Mouse (Mus musculus) kidney, embryonic 16.5 days (tissue): ENCODE measurements around the gene Aqp6. TPM values are rescaled to one million over a fixed set of nuclear protein-coding genes. Genes with fewer than 3 reads are reported as not detected.
A peak's percentile ranks its signal among the peaks of the same experiment; 100 is the strongest.

Experiments used
- ATAC-seq: fragments of 200-750 bp; cut with Nextera tagmentation; 2 replicates; pipeline ENCODE4 v1.8.0; 2017; ENCODE audit warnings: moderate TSS enrichment; ENCODE audit not compliant: low FRiP score, low TSS enrichment
- H3K27ac ChIP-seq: fragments of 300-500 bp; sonication (generic); 2 replicates; pipeline ENCODE4 v1.5.1; 2014; ENCODE audit warnings: low read length
- H3K27me3 ChIP-seq: fragments of 300-500 bp; sonication (generic); 2 replicates; pipeline ENCODE4 v1.6.1; 2014; ENCODE audit warnings: low read length, control low read depth, mixed read lengths; ENCODE audit not compliant: insufficient read depth
- H3K36me3 ChIP-seq: fragments of 300-500 bp; sonication (generic); 2 replicates; pipeline ENCODE4 v1.6.1; 2014; ENCODE audit warnings: low read length, control low read depth, mixed read lengths; ENCODE audit not compliant: insufficient read depth
- H3K4me1 ChIP-seq: fragments of 300-500 bp; sonication (generic); 2 replicates; pipeline ENCODE4 v1.6.1; 2014; ENCODE audit warnings: low read length, control low read depth, mixed read lengths; ENCODE audit not compliant: insufficient read depth
- H3K4me2 ChIP-seq: fragments of 300-500 bp; sonication (generic); replicated peaks from 2 replicates; pipeline ENCODE4 v1.6.1; 2014; ENCODE audit warnings: low read depth, low read length
- H3K4me3 ChIP-seq: fragments of 300-500 bp; sonication (generic); 2 replicates; pipeline ENCODE4 v1.5.1; 2014; ENCODE audit warnings: mild to moderate bottlenecking, low read length
- H3K9ac ChIP-seq: fragments of 300-500 bp; sonication (generic); replicated peaks from 2 replicates; pipeline ENCODE4 v1.6.1; 2014; ENCODE audit warnings: low read length
- H3K9me3 ChIP-seq: fragments of 300-500 bp; sonication (generic); 2 replicates; pipeline ENCODE4 v1.6.1; 2016; ENCODE audit warnings: low read length, control low read depth
- WGBS: fragments of 180-500 bp; shearing (Covaris S2); extraction: QIAGEN DNeasy Blood & Tissue Kit; methylation state at CpG from one replicate; pipeline ENCODE4 v1.1.7; 2014; 5-methylcytosine and 5-hydroxymethylcytosine counted together
- polyA plus RNA-seq: library from polyadenylated mRNA; unstranded; fragments of >200 nt; fragmentation: Nextera tagmentation; extraction: Ambion mirVana; gene quantifications from 2 replicates; pipeline ENCODE4 v1.2.1, GENCODE M21; 2015

Gene Aqp6
- polyA plus RNA-seq, 1 experiment from 2014 or later = not detected

GRCm38 (mm10) chr15:99596056-99596687 lies 5.0 kb upstream of the Aqp6 start:
- Histone ChIP-seq H3K4me3 (no peak overlapping the region), H3K9me3 (no peaks in the 10 kb centered on the region), H3K4me1 (peaks cover 16% of the 10 kb centered on the region), H3K36me3 (no peaks in the 10 kb centered on the region), H3K27ac (no peak overlapping the region), H3K27me3 (peaks cover 55% of the 10 kb centered on the region), H3K4me2 (no peak overlapping the region), H3K9ac (no peak overlapping the region)
- ATAC-seq = peak; percentile 81
- WGBS = under 1% methylated on average over 7 of the region's 7 CpGs

GRCm38 (mm10) chr15:99596841-99597240 lies 4.4 kb upstream of the Aqp6 start:
- no peak overlapping the region for H3K4me3 ChIP-seq
- peaks cover 22% of the 10 kb centered on the region for H3K4me1 ChIP-seq
- H3K27me3 ChIP-seq = peaks cover 51% of the 10 kb centered on the region
- H3K4me2 ChIP-seq = no peak overlapping the region
- H3K27ac ChIP-seq = no peak overlapping the region
- 52% methylated on average over 7 of the region's 7 CpGs for WGBS
- ATAC-seq = peak; percentile 1; the same call in 1 of the 2 replicates
- H3K9ac ChIP-seq = no peak overlapping the region
- no peaks in the 10 kb centered on the region for H3K9me3 ChIP-seq
- no peaks in the 10 kb centered on the region for H3K36me3 ChIP-seq

- Histone ChIP-seq H3K9ac (no peak overlapping the region), H3K4me3 (no peak overlapping the region), H3K27me3 (peaks cover 44% of the 10 kb centered on the region), H3K9me3 (no peaks in the 10 kb centered on the region), H3K36me3 (no peaks in the 10 kb centered on the region), H3K27ac (no peak overlapping the region), H3K4me2 (no peak overlapping the region), H3K4me1 (peaks cover 27% of the 10 kb centered on the region)
- no peak for ATAC-seq
- 55% methylated on average over 8 of the region's 8 CpGs for WGBS
These were observed 3.6 kb upstream of the Aqp6 start for GRCm38 (mm10) chr15:99597596-99597995.

- WGBS = 54% methylated on average over 17 of the region's 17 CpGs
- Histone ChIP-seq H3K4me1 (peaks cover 39% of the 10 kb centered on the region), H3K36me3 (no peaks in the 10 kb centered on the region), H3K4me3 (no peak overlapping the region), H3K27me3 (peaks cover 26% of the 10 kb centered on the region), H3K9ac (0 out of 2 replicates have a peak overlapping the region, but pooled peaks have one; percentile 13), H3K27ac (no peak overlapping the region), H3K4me2 (no peak overlapping the region), H3K9me3 (no peaks in the 10 kb centered on the region)
- ATAC-seq = no peak
These were observed 1.7 kb upstream of the Aqp6 start for GRCm38 (mm10) chr15:99599245-99600070.

GRCm38 (mm10) chr15:99601823-99602120 lies 572 bp downstream of the Aqp6 start:
- no peak overlapping the region for H3K4me3 ChIP-seq
- no peak overlapping the region for H3K9ac ChIP-seq
- H3K4me2 ChIP-seq = no peak overlapping the region
- H3K27ac ChIP-seq = no peak overlapping the region
- H3K4me1 ChIP-seq = peaks cover 38% of the 10 kb centered on the region
- H3K36me3 ChIP-seq = no peaks in the 10 kb centered on the region
- H3K9me3 ChIP-seq = no peaks in the 10 kb centered on the region
- no peak for ATAC-seq
- H3K27me3 ChIP-seq = peaks cover 14% of the 10 kb centered on the region
- 25% methylated on average over 5 of the region's 5 CpGs for WGBS

GRCm38 (mm10) chr15:99602206-99602820 lies 1.1 kb downstream of the Aqp6 start:
- no peaks in the 10 kb centered on the region for H3K36me3 ChIP-seq
- H3K27me3 ChIP-seq = peaks cover 11% of the 10 kb centered on the region
- no peak overlapping the region for H3K4me3 ChIP-seq
- no peak for ATAC-seq
- no peak overlapping the region for H3K27ac ChIP-seq
- no peak overlapping the region for H3K4me2 ChIP-seq
- H3K9me3 ChIP-seq = no peaks in the 10 kb centered on the region
- H3K4me1 ChIP-seq = peaks cover 41% of the 10 kb centered on the region
- 49% methylated on average over 17 of the region's 17 CpGs for WGBS
- H3K9ac ChIP-seq = no peak overlapping the region

- no peak for ATAC-seq
- H3K4me1 ChIP-seq = peaks cover 50% of the 10 kb centered on the region
- H3K9me3 ChIP-seq = no peaks in the 10 kb centered on the region
- WGBS = 78% methylated on average over 7 of the region's 7 CpGs
- no peaks in the 10 kb centered on the region for H3K36me3 ChIP-seq
- 0 out of 2 replicates have a peak overlapping the region, but pooled peaks have one; percentile 2 for H3K27ac ChIP-seq
- no peak overlapping the region for H3K4me3 ChIP-seq
- H3K4me2 ChIP-seq = no peak overlapping the region
- peaks cover 3% of the 10 kb centered on the region; the same call in 1 of the 2 replicates for H3K27me3 ChIP-seq
- no peak overlapping the region for H3K9ac ChIP-seq
These were observed 2.0 kb downstream of the Aqp6 start for GRCm38 (mm10) chr15:99603216-99603615.

GRCm38 (mm10) chr15:99605595-99605994 lies 4.4 kb downstream of the Aqp6 start:
- H3K4me1 ChIP-seq = peaks cover 43% of the 10 kb centered on the region
- H3K4me3 ChIP-seq = no peak overlapping the region
- ATAC-seq = no peak

GRCm38 (mm10) chr15:99606515-99606914 lies 5.3 kb downstream of the Aqp6 start:
- H3K4me3 ChIP-seq = no peak overlapping the region
- H3K4me2 ChIP-seq = no peak overlapping the region
- H3K9ac ChIP-seq = no peak overlapping the region
- peaks cover 3% of the 10 kb centered on the region; the same call in 1 of the 2 replicates for H3K27me3 ChIP-seq
- ATAC-seq = no peak
- no peaks in the 10 kb centered on the region for H3K36me3 ChIP-seq
- H3K4me1 ChIP-seq = peaks cover 34% of the 10 kb centered on the region
- 30% methylated on average over 5 of the region's 5 CpGs for WGBS
- H3K27ac ChIP-seq = no peak overlapping the region
- H3K9me3 ChIP-seq = no peaks in the 10 kb centered on the region

More at GRCm38 (mm10) chr15:99605595-99605994, 4.4 kb downstream of the Aqp6 start:
- Histone ChIP-seq H3K27me3 (peaks cover 3% of the 10 kb centered on the region; the same call in 1 of the 2 replicates), H3K4me2 (no peak overlapping the region), H3K27ac (no peak overlapping the region), H3K36me3 (no peaks in the 10 kb centered on the region), H3K9me3 (no peaks in the 10 kb centered on the region), H3K9ac (no peak overlapping the region)
- WGBS = 63% methylated on average over 3 of the region's 3 CpGs
